Mouse (Mus musculus) A20 (cell line): ENCODE results near the gene Hist1h4a.
A peak's percentile ranks its signal among the peaks of the same experiment; 100 is the strongest.

Experiments used
- DNase-seq: peaks from one replicate; pipeline ENCODE4 v3.0.0-alpha.2; 2011; ENCODE audit warnings: low read depth, low spot score

The Hist1h4a gene

DNA sequence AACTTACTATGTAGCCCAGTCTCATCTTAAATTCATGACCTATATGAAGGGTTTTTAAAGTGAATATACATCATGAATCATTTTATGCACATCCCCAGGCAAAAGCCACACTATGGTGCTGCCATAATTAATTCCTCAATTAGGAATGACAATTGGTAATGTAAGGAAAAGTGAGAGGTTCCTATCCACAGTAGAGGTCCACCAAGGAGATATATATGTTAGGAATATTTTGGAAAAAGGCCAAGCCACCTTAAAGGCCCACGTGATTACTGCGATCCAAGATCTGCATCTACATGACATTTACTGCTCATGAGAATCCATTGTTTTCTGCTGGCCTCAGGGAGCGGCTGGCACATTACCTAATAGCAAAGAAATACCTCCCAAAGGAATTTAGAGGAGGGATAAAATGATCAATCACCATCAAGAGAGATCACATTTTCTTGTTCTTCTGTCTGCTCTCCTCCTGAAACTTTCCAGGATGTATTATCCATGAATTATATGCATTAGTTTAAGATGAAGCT is 1.7 kb downstream of the Hist1h4a start:
- no peak for DNase-seq

DNA sequence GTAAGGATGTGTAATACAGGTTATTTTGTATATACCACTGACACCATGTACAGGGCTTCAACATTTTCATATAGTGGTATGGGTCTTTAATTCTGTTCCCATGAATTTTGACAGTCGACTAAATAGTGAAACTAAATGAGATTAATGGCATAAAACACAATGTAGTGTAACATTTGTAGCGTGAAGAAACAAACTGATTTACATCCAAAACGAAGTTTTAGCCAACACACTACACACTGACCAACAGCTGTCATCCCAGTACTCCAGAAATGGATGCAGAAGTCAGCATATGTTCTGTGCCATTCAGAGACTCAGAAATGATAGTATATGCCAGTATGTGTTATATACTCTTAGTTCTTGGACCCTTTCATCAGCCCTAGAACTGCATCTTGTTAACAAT is 3.1 kb downstream of the Hist1h4a start:
- no peak for DNase-seq

DNA sequence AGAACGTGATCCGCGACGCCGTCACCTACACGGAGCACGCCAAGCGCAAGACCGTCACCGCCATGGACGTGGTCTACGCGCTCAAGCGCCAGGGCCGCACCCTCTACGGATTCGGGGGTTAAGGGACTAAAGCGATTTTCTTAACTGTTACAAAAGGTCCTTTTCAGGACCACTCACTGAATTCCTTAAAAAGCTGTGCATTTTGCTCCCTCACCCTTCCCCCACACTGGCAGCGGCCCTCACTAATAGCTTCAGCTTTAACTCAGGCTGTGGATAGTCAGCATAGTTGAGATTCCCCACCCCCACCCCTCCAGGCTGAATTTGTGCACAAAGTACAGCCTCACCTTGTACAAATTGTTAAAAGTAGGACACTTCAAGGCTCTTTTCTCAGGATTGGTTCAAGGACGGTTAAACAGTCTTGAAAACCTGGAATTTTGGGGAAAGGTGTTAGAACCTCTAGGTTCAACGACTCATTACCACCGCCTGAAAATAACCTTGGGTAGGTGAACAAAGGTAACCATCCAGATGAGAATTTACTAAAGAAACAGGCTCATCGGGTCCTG is 3.7 kb downstream of the Hist1h4a start:
- DNase-seq, result peak; percentile 75

DNA sequence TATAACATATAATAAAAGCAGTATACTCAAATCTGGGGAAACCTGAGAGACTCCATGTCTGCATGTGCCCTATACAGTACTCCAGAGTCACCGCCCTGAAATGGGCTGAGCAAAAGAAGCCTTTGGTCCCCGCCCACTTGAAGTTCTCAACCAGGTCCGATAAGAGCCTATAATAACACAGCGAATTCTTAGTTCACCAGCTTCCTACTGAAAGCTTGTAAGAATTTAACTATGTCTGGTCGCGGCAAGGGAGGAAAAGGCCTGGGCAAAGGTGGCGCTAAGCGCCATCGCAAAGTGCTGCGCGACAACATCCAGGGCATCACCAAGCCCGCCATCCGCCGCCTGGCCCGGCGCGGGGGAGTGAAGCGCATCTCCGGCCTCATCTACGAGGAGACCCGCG is 4.2 kb downstream of the Hist1h4a start, which contains the start of gene Hist1h4b:
Gene Hist1h4b (plus strand): TSS at position 224 of the 400 bp plus-strand sequence.
- peak; percentile 97 for DNase-seq

DNA sequence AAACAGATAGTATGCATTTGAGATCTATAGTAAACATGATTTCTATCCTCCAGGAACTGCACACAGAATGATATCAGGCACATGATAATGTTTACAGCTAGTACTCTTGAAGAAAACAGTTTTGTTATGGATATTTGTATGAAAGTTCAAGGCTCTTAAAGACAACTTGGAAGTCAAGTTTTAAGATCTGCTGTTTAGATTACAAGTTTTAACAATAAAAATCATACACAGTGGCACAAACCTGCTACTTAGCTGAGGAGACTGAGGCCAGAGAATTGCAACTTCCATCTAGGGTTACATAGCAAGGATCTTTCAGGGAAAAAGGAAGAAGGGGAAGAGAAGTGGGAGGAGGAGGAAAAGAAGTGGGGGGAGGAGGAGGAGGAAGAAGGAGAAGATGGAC is 6.0 kb downstream of the Hist1h4a start:
- DNase-seq, result no peak

DNA sequence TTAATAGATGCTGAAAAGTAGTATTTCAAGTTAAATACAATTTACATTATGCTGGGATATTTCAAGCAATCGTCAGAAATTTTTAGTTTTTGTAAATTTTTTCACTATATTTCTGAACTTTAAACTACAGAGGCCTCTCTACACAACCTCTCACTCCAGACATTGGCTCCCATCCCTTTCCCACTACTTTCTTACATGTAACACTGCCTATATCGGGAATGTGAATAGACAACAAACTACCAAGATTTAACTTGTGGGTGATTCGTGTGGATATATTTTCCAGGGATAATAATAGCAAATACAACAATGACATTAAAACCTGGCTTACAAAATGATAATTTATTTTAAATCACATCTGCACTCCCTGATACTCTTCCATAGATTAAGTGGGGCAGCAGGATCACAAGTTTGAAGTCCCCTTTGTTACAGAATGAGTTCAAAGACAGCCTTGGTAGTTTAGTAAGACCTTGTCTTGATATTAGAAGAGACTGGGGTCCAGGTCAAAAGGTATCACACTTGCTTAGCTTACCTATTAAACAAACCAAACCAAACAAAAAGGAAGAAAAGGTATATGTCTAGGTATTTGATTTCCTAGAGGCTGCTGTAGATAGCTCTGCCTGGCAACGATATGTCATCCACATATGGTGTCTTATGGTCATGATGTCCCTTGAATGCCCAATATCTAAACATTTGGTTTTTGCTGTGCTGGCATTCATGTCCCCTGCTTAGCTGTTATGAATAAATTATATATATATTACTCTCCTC is 7.5 kb downstream of the Hist1h4a start:
- no peak for DNase-seq

DNA sequence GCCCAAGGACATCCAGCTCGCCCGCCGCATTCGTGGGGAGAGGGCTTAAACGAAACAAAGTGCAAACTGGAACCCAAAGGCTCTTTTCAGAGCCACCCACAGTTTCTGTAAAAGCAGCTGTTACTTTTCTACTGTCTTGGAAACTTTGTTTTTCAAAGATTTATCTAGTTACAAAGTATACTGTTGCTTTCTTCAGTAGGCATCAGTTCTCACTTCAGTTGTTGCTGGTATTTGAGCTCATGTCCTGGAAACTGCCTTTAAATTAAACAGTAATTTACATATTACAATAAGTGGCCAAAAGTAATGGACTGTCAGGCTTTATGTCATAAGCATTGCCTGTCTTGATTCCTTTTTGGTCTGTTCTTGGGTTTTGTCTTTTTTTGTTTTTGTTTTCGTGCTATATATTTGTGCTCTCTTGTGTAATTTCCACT is 8.3 kb downstream of the Hist1h4a start:
- peak; percentile 73 for DNase-seq

DNA sequence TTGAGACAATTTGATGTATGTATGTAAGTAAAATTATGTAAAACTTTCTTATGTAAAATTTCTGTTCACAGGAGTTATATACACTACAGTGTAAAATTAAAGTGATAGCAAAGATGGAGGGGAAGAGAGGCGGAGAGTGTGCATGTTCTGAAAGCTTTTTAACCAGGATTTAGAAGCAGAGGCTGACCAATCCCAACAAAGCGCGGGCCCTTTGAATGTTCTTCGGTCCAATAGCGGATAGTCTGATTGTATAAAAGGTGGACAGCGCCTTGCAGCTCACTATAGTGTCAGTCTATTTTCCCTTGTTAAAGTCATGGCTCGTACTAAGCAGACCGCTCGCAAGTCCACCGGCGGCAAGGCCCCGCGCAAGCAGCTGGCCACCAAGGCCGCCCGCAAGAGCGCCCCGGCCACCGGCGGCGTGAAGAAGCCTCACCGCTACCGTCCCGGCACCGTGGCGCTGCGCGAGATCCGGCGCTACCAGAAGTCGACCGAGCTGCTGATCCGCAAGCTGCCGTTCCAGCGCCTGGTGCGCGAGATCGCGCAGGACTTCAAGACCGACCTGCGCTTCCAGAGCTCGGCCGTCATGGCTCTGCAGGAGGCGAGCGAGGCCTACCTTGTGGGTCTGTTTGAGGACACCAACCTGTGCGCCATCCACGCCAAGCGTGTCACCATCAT is 8.8 kb downstream of the Hist1h4a start, which contains the start of gene Hist1h3b:
Gene Hist1h3b (plus strand): TSS at position 201 of the 675 bp plus-strand sequence.
- peak; percentile 95 for DNase-seq

DNA sequence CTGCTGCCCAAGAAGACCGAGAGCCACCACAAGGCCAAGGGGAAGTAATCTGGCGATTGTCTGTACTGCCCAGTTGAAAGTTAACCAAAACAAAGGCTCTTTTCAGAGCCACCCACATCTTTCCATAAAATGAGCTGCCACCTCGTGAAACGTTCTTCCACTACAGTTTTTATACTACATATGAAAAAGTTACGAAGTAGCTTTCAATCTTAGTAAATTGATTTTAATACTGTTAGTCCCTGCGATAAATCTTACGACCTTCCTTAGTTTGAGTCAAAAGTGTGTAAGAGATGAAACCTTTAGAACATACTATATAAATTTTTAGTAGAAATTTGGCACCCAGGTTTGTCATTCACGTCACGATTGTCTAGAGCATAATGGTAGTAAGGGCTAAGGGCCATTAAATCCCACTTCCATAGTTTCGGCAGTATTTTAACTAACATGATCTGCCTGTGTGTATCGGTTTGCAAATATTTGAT is 9.5 kb downstream of the Hist1h4a start:
- DNase-seq, result peak; percentile 75

DNA sequence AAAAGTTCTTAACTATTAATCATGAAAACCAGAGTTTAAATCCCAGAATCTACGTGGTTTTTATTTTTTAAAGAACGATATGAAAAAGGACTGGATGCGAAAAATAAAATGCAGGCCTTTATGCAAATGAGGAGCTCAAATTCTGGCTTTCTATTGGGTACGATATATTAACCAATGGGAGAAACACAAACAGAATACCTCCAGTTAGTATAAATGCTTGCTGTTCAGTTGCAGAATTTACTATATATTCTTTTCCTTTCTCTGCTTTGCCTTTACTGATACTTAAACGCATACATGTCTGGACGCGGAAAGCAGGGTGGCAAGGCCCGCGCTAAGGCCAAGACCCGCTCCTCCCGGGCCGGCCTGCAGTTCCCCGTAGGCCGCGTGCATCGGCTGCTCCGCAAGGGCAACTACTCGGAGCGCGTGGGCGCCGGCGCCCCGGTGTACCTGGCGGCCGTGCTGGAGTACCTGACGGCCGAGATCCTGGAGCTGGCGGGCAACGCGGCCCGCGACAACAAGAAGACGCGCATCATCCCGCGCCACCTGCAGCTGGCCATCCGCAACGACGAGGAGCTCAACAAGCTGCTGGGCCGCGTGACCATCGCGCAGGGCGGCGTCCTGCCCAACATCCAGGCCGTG is 10.1 kb downstream of the Hist1h4a start, which contains the start of gene Hist1h2ab:
Gene Hist1h2ab (plus strand): TSS at position 288 of the 639 bp plus-strand sequence.
- peak; percentile 89 for DNase-seq

DNA sequence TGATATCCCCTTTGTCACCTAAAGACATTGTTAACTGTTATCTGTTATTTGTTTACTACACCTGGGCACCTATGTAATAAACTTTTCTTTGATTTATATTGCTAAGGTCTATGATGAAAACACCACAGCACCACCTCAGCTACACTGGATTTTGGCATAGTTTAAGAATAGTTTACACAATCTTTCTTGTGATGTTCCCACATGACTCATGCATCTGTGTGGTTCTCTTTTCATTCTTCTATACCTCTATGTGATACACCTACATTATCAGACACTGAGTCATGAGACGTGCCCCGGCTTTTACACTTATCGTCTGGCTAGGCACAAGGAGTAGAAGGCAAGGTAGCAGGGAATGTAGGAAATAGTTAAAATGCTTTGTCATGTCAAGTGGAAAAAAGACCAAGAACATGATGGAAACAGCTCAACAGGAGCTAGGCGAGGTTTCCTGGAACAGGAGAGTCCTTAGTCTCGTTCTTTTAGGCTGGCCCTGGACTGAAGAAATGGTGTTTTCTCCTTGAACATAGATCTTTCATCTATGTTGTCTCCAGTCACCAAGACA is 11.4 kb downstream of the Hist1h4a start:
- DNase-seq, result no peak

DNA sequence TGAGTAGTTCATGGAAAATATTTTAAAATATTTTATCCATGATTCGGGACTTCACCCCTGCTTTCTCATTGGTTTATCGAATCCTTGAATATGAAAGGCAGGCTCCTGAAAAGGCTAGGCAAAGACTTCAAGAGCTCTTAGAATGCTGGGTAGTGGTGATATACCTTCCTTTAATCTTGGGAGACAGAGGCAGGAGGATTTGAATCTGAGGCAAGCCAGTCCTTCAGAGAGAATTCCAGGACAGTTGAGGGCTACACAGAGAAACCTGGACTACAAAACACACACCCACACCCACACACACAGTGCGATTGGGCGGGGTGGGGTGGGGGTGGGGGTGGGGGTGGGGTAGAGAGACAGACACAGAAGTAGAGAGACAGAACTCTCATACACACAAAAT is 13.1 kb downstream of the Hist1h4a start:
- DNase-seq, result no peak

DNA sequence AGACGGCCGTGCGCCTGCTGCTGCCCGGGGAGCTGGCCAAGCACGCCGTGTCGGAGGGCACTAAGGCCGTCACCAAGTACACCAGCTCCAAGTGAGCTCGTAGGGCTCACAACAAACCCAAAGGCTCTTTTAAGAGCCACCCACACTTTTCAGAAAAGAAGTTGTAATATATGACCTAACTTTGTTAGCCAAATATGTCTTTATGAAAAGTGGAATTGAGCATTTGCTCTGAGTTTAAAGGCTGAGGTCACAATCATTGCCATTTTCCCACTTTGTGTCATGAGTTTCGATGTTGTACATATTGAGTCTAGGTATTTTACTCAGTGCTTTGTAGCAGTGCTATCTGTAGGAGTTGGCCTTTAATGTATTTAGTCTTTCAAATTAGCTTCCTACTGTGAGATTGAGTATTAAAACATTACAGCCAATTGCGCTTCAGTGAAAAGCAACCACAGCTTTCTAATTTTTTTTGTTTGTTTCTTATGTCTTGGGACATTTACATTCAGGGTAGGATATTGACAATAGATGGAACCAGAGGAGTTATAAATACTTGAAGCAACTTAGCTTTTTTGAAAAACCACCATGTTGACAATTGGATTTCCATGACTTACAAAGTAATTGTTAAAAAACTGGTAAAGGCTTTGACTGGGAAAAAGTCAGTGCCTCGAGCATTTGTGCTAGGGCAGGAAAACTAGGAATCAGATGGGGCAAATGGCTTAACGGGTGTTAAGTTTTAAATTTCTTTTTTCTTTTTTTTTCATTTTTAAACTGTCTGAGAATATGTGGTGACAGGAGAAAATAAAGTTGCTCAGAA is 13.7 kb downstream of the Hist1h4a start:
- peak; percentile 78 for DNase-seq

DNA sequence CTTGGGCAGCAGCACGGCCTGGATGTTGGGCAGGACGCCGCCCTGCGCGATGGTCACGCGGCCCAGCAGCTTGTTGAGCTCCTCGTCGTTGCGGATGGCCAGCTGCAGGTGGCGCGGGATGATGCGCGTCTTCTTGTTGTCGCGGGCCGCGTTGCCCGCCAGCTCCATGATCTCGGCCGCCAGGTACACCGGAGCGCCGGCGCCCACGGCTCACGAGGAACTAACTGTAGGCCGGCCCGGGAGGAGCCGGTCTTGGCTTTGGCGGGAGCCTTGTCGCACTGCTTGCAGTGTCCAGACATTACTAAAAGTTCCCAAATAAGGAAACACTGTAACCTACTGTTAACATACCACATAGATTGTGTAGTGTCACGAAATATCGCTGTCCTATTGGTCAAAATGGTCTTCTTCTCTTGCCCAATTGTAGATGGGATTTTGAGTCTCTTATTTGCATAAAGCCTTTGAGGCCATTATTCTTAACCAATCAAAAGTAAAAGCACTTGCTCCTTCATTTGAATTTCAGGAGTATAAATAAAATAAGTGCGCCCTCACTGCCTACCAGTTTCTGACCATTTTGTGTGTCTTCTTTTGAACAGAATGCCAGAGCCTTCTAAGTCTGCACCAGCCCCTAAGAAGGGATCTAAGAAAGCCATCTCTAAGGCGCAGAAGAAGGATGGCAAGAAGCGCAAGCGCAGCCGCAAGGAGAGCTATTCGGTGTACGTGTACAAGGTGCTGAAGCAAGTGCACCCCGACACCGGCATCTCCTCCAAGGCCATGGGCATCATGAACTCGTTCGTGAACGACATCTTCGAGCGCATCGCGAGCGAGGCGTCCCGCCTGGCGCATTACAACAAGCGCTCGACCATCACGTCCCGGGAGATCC is 14.6 kb downstream of the Hist1h4a start, which contains the start of gene Hist1h2bb:
Gene Hist1h2bb (plus strand): TSS at position 534 of the 880 bp plus-strand sequence.
- peak; percentile 95 for DNase-seq

DNA sequence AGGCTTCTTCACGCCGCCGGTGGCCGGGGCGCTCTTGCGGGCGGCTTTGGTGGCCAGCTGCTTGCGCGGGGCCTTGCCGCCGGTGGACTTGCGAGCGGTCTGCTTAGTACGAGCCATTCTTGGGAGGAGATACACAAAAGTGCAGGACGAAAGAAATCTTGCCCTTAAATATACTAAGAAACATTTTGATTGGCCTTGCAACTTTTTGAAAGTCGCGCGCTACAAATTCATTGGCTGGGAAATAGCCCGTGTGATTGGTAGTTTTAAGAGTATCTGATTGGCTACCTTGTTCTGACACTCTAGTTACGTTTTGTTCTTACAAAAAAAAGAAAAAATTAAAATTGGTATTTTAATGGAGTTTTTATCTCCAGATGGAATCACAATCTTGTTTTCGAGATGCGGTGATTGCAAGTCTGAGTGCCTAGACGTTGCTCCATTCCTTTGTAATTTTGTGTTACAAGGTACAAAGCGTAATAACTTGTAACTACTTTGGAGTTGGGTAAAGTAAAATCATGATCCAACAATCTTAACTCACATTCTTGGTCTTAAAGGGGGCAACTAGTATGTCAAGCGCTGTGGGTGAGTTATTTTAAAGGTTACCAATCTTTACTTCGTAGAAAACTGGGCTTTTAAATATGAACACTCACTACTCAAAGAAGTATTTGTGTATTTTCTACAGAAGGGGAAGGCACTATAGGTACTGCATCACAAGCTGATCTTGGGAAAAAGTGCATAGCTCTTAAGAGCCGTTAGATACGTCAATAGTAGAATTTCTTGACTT is 15.5 kb downstream of the Hist1h4a start, which contains the start of gene Hist1h3c:
Gene Hist1h3c (minus strand): TSS at position 222 of the 781 bp plus-strand sequence.
- DNase-seq, result peak; percentile 94

DNA sequence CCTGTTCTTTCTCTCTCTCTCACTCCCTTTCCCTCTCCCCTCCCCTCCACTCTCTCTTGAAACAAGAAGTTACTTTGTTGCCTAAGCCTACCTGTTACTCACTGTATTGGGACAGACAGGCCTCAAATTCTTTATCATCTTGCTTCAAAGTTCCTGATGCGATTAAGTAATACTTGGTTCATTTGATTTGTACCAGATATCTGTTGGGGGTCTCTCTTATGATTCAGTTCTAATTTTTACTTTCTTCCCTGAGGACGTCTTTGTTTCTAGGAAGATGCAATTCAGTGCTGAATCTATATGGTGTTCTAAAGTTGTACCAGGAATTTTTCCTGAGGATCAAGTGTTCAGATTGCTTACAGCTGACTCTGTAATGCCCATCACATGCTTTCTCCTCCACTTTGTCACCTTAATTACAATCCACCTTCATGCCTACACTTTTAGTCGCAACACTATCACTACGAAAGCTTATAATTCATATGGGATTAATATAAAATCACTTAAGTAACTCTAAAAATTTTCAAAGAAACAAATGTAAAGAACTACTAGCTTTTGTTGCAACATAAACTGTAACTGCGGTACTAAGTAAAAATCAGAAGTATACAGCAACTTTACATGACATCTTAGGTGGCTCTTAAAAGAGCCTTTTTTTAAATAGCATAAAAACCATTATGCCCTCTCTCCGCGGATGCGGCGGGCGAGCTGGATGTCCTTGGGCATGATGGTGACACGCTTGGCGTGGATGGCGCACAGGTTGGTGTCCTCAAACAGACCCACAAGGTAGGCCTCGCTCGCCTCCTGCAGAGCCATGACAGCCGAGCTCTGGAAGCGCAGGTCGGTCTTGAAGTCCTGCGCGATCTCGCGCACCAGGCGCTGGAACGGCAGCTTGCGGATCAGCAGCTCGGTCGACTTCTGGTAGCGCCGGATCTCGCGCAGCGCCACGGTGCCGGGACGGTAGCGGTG is 16.3 kb downstream of the Hist1h4a start:
- DNase-seq, result peak; percentile 73

DNA sequence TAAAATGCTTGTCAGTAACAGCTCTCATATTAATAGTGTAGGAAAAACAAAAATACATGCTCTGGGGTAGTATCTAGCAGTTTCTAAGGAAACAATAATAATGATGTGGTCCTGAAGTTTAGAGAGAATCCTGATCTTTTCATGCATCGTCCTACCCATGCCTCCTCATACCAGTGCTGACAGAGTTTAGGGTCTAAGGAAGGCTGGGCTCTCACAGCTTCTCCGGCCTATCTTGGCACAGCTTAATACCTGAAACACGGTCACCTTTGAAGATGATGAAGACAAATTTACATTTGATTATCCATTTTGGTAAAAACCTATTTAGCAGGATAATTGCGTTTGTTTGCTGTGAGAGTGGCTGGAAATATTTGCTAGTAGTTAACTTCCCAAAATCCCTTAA is 17.1 kb downstream of the Hist1h4a start:
- DNase-seq, result no peak
